Mouse (Mus musculus): ENCODE data around the gene Pgap3. TPM values are rescaled to one million over a fixed set of nuclear protein-coding genes. Genes with fewer than 3 reads are reported as not detected.

Gene Pgap3
- polyA plus RNA-seq, 1 experiment from 2014 or later, result 9.4 TPM

GRCm38 (mm10) chr11:98347385-98348082, 52.8 kb downstream of the Pgap3 start:
- no peak for ATAC-seq (ENCODE audit: low FRiP score)
- 2% methylated on average over 8 of the region's 12 CpGs for WGBS
- no peak overlapping the region for H3K27ac ChIP-seq
- H3K9me3 ChIP-seq, result no peaks in the 10 kb centered on the region
- H3K4me3 ChIP-seq, result peak overlapping the region; percentile 51; the same call in 1 of the 2 replicates
- peak overlapping the region; percentile 92 for H3K4me2 ChIP-seq
- H3K4me1 ChIP-seq (replicated peaks), result peaks cover 23% of the 10 kb centered on the region
- H3K9ac ChIP-seq, result no peak overlapping the region; the same call in 1 of the 2 replicates
- no peaks in the 10 kb centered on the region for H3K36me3 ChIP-seq
- H3K27me3 ChIP-seq, result peaks cover 86% of the 10 kb centered on the region

- Histone ChIP-seq H3K4me3 (no peak overlapping the region), H3K4me1 (replicated peaks) (peaks cover 34% of the 10 kb centered on the region), H3K27ac (no peak overlapping the region), H3K36me3 (no peaks in the 10 kb centered on the region), H3K4me2 (no peak overlapping the region), H3K9ac (no peak overlapping the region), H3K27me3 (peaks cover 86% of the 10 kb centered on the region), H3K9me3 (no peaks in the 10 kb centered on the region)
- whole genome bisulfite sequencing, result 15% methylated on average over 9 of the region's 9 CpGs
- no peak for ATAC-seq (ENCODE audit: low FRiP score)
Observed at GRCm38 (mm10) chr11:98346168-98346567, 54.1 kb downstream of the Pgap3 start.

GRCm38 (mm10) chr11:98345253-98345652, 55.0 kb downstream of the Pgap3 start:
- Histone ChIP-seq H3K36me3 (no peaks in the 10 kb centered on the region), H3K27ac (no peak overlapping the region), H3K9me3 (no peaks in the 10 kb centered on the region), H3K4me2 (peak overlapping the region; percentile 31; the same call in 1 of the 2 replicates), H3K9ac (no peak overlapping the region), H3K27me3 (peaks cover 84% of the 10 kb centered on the region), H3K4me3 (0 out of 2 replicates have a peak overlapping the region, but pooled peaks have one; percentile 17), H3K4me1 (replicated peaks) (peaks cover 37% of the 10 kb centered on the region)
- WGBS, result 2% methylated on average over 14 of the region's 14 CpGs
- no peak for ATAC-seq (ENCODE audit: low FRiP score)

- peak overlapping the region; percentile 19; the same call in 1 of the 2 replicates for H3K4me3 ChIP-seq
- H3K27me3 ChIP-seq, result peaks cover 84% of the 10 kb centered on the region
- peak; percentile 44 for ATAC-seq (ENCODE audit: low FRiP score)
- H3K36me3 ChIP-seq, result no peaks in the 10 kb centered on the region
- no peaks in the 10 kb centered on the region for H3K9me3 ChIP-seq
- peak overlapping the region; percentile 49 for H3K4me2 ChIP-seq
- H3K9ac ChIP-seq, result 0 out of 2 replicates have a peak overlapping the region, but pooled peaks have one; percentile 47
- peaks cover 40% of the 10 kb centered on the region for H3K4me1 ChIP-seq (replicated peaks)
- 2% methylated on average over 27 of the region's 29 CpGs for WGBS
- peak overlapping the region; percentile 74 for H3K27ac ChIP-seq
Observed at GRCm38 (mm10) chr11:98342000-98342945, 58.0 kb downstream of the Pgap3 start.

GRCm38 (mm10) chr11:98341174-98341573, 59.1 kb downstream of the Pgap3 start:
- no peak overlapping the region for H3K4me3 ChIP-seq
- WGBS, result 53% methylated on average over 4 of the region's 4 CpGs
- no peak overlapping the region for H3K4me2 ChIP-seq
- H3K4me1 ChIP-seq (replicated peaks), result peaks cover 37% of the 10 kb centered on the region
- peaks cover 84% of the 10 kb centered on the region for H3K27me3 ChIP-seq
- no peaks in the 10 kb centered on the region for H3K36me3 ChIP-seq
- H3K9me3 ChIP-seq, result no peaks in the 10 kb centered on the region
- H3K27ac ChIP-seq, result no peak overlapping the region
- no peak for ATAC-seq (ENCODE audit: low FRiP score)
- H3K9ac ChIP-seq, result no peak overlapping the region

- 5% methylated on average over 4 of the region's 4 CpGs for WGBS
Observed at GRCm38 (mm10) chr11:98340597-98340996, 59.7 kb downstream of the Pgap3 start.

GRCm38 (mm10) chr11:98339679-98340287, 60.5 kb downstream of the Pgap3 start:
- H3K9ac ChIP-seq, result peak overlapping the region; percentile 79
- ATAC-seq (ENCODE audit: low FRiP score), result no peak; the same call in 1 of the 2 replicates

More at GRCm38 (mm10) chr11:98340597-98340996, 59.7 kb downstream of the Pgap3 start:
- Histone ChIP-seq H3K9me3 (no peaks in the 10 kb centered on the region), H3K4me2 (no peak overlapping the region), H3K27ac (peak overlapping the region; percentile 95), H3K4me3 (no peak overlapping the region), H3K27me3 (peaks cover 85% of the 10 kb centered on the region), H3K9ac (no peak overlapping the region), H3K36me3 (no peaks in the 10 kb centered on the region), H3K4me1 (replicated peaks) (peaks cover 37% of the 10 kb centered on the region)
- no peak for ATAC-seq (ENCODE audit: low FRiP score)

GRCm38 (mm10) chr11:98339071-98339501, 61.2 kb downstream of the Pgap3 start:
- peak overlapping the region; percentile 90 for H3K4me2 ChIP-seq
- peak overlapping the region; percentile 95 for H3K27ac ChIP-seq
- no peaks in the 10 kb centered on the region for H3K36me3 ChIP-seq
- peaks cover 51% of the 10 kb centered on the region for H3K4me1 ChIP-seq (replicated peaks)
- ATAC-seq (ENCODE audit: low FRiP score), result no peak; the same call in 1 of the 2 replicates
- no peaks in the 10 kb centered on the region for H3K9me3 ChIP-seq
- WGBS, result 1% methylated on average over 19 of the region's 19 CpGs
- H3K9ac ChIP-seq, result peak overlapping the region; percentile 79
- H3K4me3 ChIP-seq, result peak overlapping the region; percentile 50
- peaks cover 89% of the 10 kb centered on the region for H3K27me3 ChIP-seq

More at GRCm38 (mm10) chr11:98339679-98340287, 60.5 kb downstream of the Pgap3 start:
- peak overlapping the region; percentile 90 for H3K4me2 ChIP-seq
- no peaks in the 10 kb centered on the region for H3K9me3 ChIP-seq
- H3K4me1 ChIP-seq (replicated peaks), result peaks cover 44% of the 10 kb centered on the region
- peaks cover 87% of the 10 kb centered on the region for H3K27me3 ChIP-seq
- peak overlapping the region; percentile 50; the same call in 1 of the 2 replicates for H3K4me3 ChIP-seq
- peak overlapping the region; percentile 95 for H3K27ac ChIP-seq
- no peaks in the 10 kb centered on the region for H3K36me3 ChIP-seq
- WGBS, result 3% methylated on average over 11 of the region's 11 CpGs

Other genes starting within 250 kb of the Pgap3 start
- 67.0 and 67.4 TPM in 2 replicates for gene Med1, start 207.2 kb downstream of the Pgap3 start, polyA plus RNA-seq (2015; fragmentation: Nextera tagmentation; extraction: Ambion mirVana)
- gene Cdk12, start 197.4 kb downstream of the Pgap3 start, polyA plus RNA-seq (2015; fragmentation: Nextera tagmentation; extraction: Ambion mirVana), result 12.1 and 12.2 TPM in 2 replicates
- gene Neurod2, start 70.8 kb downstream of the Pgap3 start, polyA plus RNA-seq (2015; fragmentation: Nextera tagmentation; extraction: Ambion mirVana), result 24.6 and 30.7 TPM in 2 replicates
- gene Ppp1r1b, start 52.1 kb downstream of the Pgap3 start, polyA plus RNA-seq (2015; fragmentation: Nextera tagmentation; extraction: Ambion mirVana), result 1.1 and 2.4 TPM in 2 replicates
- gene Stard3, start 42.1 kb downstream of the Pgap3 start, polyA plus RNA-seq (2015; fragmentation: Nextera tagmentation; extraction: Ambion mirVana), result 44.4 and 44.7 TPM in 2 replicates
- gene Tcap, start 16.7 kb downstream of the Pgap3 start, polyA plus RNA-seq (2015; fragmentation: Nextera tagmentation; extraction: Ambion mirVana), result 0.21 and 0.35 TPM in 2 replicates
- 3.2 and 4.2 TPM in 2 replicates for gene Pnmt, start 14.0 kb downstream of the Pgap3 start, polyA plus RNA-seq (2015; fragmentation: Nextera tagmentation; extraction: Ambion mirVana)
- 8.4 and 9.9 TPM in 2 replicates for gene Erbb2, start 12.0 kb upstream of the Pgap3 start, polyA plus RNA-seq (2015; fragmentation: Nextera tagmentation; extraction: Ambion mirVana)
- gene Mien1, start 38.5 kb upstream of the Pgap3 start, polyA plus RNA-seq (2015; fragmentation: Nextera tagmentation; extraction: Ambion mirVana), result 248 and 269 TPM in 2 replicates
- 0.22 and 0.36 TPM in 2 replicates for gene Grb7, start 45.9 kb upstream of the Pgap3 start, polyA plus RNA-seq (2015; fragmentation: Nextera tagmentation; extraction: Ambion mirVana)
- 0.21 and 0.35 TPM in 2 replicates for gene Ikzf3, start 145.5 kb upstream of the Pgap3 start, polyA plus RNA-seq (2015; fragmentation: Nextera tagmentation; extraction: Ambion mirVana)
- gene Zpbp2, start 150.6 kb upstream of the Pgap3 start, polyA plus RNA-seq (2015; fragmentation: Nextera tagmentation; extraction: Ambion mirVana), result 0.14 TPM in 1 of 2 replicates, not detected in the other
- gene Ormdl3, start 186.9 kb upstream of the Pgap3 start, polyA plus RNA-seq (2015; fragmentation: Nextera tagmentation; extraction: Ambion mirVana), result 91.1 and 91.8 TPM in 2 replicates
- not detected in 2 replicates for gene Lrrc3c, start 197.8 kb upstream of the Pgap3 start, polyA plus RNA-seq (2015; fragmentation: Nextera tagmentation; extraction: Ambion mirVana)
- 0.82 and 1.2 TPM in 2 replicates for gene Gm12355, start 225.2 kb upstream of the Pgap3 start, polyA plus RNA-seq (2015; fragmentation: Nextera tagmentation; extraction: Ambion mirVana)
- gene Gsdma3, start 225.9 kb upstream of the Pgap3 start, polyA plus RNA-seq (2015; fragmentation: Nextera tagmentation; extraction: Ambion mirVana), result not detected in 2 replicates
- 0.17 TPM in 1 of 2 replicates, not detected in the other for gene Gsdma2, start 246.3 kb upstream of the Pgap3 start, polyA plus RNA-seq (2015; fragmentation: Nextera tagmentation; extraction: Ambion mirVana)

All from hindbrain, embryonic 13.5 days (tissue).